Mouse (Mus musculus) erythroblast, embryonic 14.5 days (primary cell): ENCODE data around the gene Ppp1r9a. TPM values are rescaled to one million over a fixed set of nuclear protein-coding genes. Genes with fewer than 3 reads are reported as not detected.

ENCODE experiments used
- H3K27me3 ChIP-seq: 2 replicates; pipeline ENCODE4 v1.6.1; 2012; ENCODE audit warnings: inconsistent platforms; ENCODE audit not compliant: control insufficient read depth
- H3K36me3 ChIP-seq: 2 replicates; pipeline ENCODE4 v1.6.1; 2012; ENCODE audit warnings: mild to moderate bottlenecking, inconsistent platforms; ENCODE audit not compliant: control insufficient read depth
- H3K4me1 ChIP-seq: 2 replicates; pipeline ENCODE4 v1.6.1; 2012; ENCODE audit warnings: inconsistent platforms; ENCODE audit not compliant: control insufficient read depth
- H3K4me3 ChIP-seq: replicated peaks from 2 replicates; pipeline ENCODE3; 2012; ENCODE audit warnings: moderate library complexity, mild to moderate bottlenecking, inconsistent platforms
- H3K9me3 ChIP-seq: 2 replicates; pipeline ENCODE4 v1.6.1; 2012; ENCODE audit warnings: low read length, inconsistent platforms, mixed read lengths; ENCODE audit not compliant: control insufficient read depth
- GATA1 ChIP-seq: IDR thresholded peaks from 2 replicates; pipeline ENCODE4 v1.6.1; 2012; ENCODE audit warnings: low read length, inconsistent platforms, mixed read lengths
- TAL1 ChIP-seq: IDR thresholded peaks from 3 replicates; pipeline ENCODE4 v1.6.1; 2012; ENCODE audit warnings: low read length, inconsistent platforms, mixed read lengths
- polyA plus RNA-seq: library from polyadenylated mRNA; stranded (reverse); fragments of >175 nt; gene quantifications from 2 replicates; pipeline ENCODE4 v1.2.3, GENCODE M21; 2012

The Ppp1r9a gene
- polyA plus RNA-seq, 1 experiment: 0.02 TPM

- H3K36me3 ChIP-seq: no peaks in the 10 kb centered on the region
- no peaks in the 10 kb centered on the region for H3K9me3 ChIP-seq
- H3K4me1 ChIP-seq: peaks cover 15% of the 10 kb centered on the region
- no peak overlapping the region for H3K4me3 ChIP-seq
- TF ChIP-seq GATA1 (no peak), TAL1 (no peak)
- H3K27me3 ChIP-seq: no peaks in the 10 kb centered on the region
These were observed 45.3 kb downstream of the Ppp1r9a start for GRCm38 (mm10) chr6:4948056-4948455.

DNA sequence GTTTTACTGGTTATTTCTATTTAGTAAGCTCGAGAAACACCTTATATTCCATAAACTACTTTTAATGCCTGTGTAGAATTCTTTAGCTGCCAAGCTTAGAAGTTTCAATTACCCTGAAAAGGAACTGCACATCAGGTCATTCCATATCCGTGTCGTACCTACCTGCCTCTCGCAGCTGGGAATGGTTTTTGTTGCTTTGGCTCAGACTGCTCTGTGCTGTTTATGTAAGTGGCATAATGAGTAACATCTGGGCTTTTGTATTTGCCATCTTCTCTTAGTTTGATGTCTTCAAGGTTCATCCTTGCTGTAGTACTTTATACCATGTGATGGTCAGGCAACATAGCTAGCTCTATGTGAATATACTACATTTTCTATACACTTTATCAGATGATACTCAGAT, 47.0 kb downstream of the Ppp1r9a start:
- Histone ChIP-seq H3K9me3 (no peaks in the 10 kb centered on the region), H3K36me3 (no peaks in the 10 kb centered on the region), H3K4me1 (peaks cover 11% of the 10 kb centered on the region), H3K4me3 (no peak overlapping the region), H3K27me3 (no peaks in the 10 kb centered on the region)
- TF ChIP-seq TAL1: no peak
- TF ChIP-seq GATA1: no peak

DNA sequence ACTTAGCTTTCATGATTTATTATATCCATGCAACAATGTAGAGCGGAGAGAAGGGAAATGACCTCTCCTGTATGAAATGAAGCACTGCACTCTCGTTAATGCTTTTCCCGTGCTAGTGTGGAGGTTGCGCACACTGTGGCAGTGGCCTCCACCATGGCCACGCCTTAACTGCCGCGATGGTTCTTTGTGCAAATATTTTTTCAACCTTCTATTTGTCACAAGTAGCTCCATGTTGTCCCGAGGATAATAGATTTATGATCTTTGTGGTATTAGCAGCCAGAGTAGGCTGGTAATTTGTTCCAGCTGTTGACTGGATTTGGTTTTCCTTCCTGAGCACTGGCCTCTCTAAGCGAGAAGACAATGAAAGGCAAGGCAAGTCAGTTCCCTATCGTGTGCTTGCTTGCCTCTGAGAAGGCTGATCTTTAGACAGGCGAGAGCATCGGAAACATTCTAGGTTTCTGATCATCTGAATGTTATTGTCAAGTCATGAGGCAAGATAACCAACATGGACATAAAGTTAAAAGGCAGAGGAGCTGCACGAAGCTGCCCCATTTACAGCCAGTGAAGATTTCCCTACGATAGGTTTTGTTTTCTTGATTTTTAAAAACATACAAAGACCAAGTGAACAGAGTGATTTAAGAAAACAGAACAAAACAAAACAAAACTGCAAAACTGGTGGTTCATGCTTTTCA, 50.5 kb downstream of the Ppp1r9a start:
- H3K36me3 ChIP-seq: no peaks in the 10 kb centered on the region
- TF ChIP-seq GATA1 (no peak), TAL1 (no peak)
- H3K4me1 ChIP-seq: peaks cover 9% of the 10 kb centered on the region
- H3K4me3 ChIP-seq: no peak overlapping the region
- H3K27me3 ChIP-seq: no peaks in the 10 kb centered on the region
- no peaks in the 10 kb centered on the region for H3K9me3 ChIP-seq

DNA sequence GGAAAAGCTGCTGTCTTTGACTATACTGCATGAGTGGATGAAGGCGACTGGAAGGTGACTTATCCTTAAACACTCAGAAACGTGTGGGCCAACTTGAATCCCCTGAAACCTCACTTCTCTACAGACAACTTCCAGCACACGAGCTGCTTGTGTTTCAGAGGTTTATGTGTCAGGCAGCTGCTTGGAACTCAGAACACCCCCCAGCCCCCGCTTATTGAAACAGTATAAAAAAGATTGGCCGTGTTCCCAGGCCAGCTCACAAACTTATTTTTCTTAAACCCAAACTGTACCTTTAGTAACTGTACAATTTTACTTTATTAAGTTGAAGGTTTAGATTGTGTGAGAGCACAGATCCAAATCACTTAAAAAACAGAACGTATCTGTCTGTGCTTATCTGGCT, 53.9 kb downstream of the Ppp1r9a start:
- Histone ChIP-seq H3K27me3 (no peaks in the 10 kb centered on the region), H3K4me3 (no peak overlapping the region), H3K9me3 (no peaks in the 10 kb centered on the region), H3K4me1 (peaks cover 4% of the 10 kb centered on the region), H3K36me3 (no peaks in the 10 kb centered on the region)
- TF ChIP-seq GATA1 (no peak), TAL1 (no peak)

GRCm38 (mm10) chr6:4962197-4962596, 59.5 kb downstream of the Ppp1r9a start:
- TF ChIP-seq TAL1: no peak
- no peak for TF ChIP-seq GATA1
- H3K27me3 ChIP-seq: no peaks in the 10 kb centered on the region
- no peaks in the 10 kb centered on the region for H3K4me1 ChIP-seq
- no peak overlapping the region for H3K4me3 ChIP-seq
- H3K9me3 ChIP-seq: no peaks in the 10 kb centered on the region
- no peaks in the 10 kb centered on the region for H3K36me3 ChIP-seq

- no peak overlapping the region for H3K4me3 ChIP-seq
- H3K4me1 ChIP-seq: no peaks in the 10 kb centered on the region
- TF ChIP-seq GATA1: no peak
- no peak for TF ChIP-seq TAL1
- H3K9me3 ChIP-seq: no peaks in the 10 kb centered on the region
- no peaks in the 10 kb centered on the region for H3K36me3 ChIP-seq
- no peaks in the 10 kb centered on the region for H3K27me3 ChIP-seq
These were observed 60.3 kb downstream of the Ppp1r9a start for GRCm38 (mm10) chr6:4963049-4963448.

- Histone ChIP-seq H3K4me1 (no peaks in the 10 kb centered on the region), H3K36me3 (no peaks in the 10 kb centered on the region; the same call in 1 of the 2 replicates), H3K27me3 (no peaks in the 10 kb centered on the region), H3K9me3 (no peaks in the 10 kb centered on the region), H3K4me3 (no peak overlapping the region)
- TF ChIP-seq TAL1 (no peak), GATA1 (no peak)
These were observed 64.5 kb downstream of the Ppp1r9a start for GRCm38 (mm10) chr6:4967236-4967635.

- H3K4me1 ChIP-seq: no peaks in the 10 kb centered on the region
- H3K9me3 ChIP-seq: no peaks in the 10 kb centered on the region
- H3K36me3 ChIP-seq: no peaks in the 10 kb centered on the region; the same call in 1 of the 2 replicates
- no peak for TF ChIP-seq TAL1
- TF ChIP-seq GATA1: no peak
- no peak overlapping the region for H3K4me3 ChIP-seq
- no peaks in the 10 kb centered on the region for H3K27me3 ChIP-seq
These were observed 68.5 kb downstream of the Ppp1r9a start for GRCm38 (mm10) chr6:4971229-4971628.

DNA sequence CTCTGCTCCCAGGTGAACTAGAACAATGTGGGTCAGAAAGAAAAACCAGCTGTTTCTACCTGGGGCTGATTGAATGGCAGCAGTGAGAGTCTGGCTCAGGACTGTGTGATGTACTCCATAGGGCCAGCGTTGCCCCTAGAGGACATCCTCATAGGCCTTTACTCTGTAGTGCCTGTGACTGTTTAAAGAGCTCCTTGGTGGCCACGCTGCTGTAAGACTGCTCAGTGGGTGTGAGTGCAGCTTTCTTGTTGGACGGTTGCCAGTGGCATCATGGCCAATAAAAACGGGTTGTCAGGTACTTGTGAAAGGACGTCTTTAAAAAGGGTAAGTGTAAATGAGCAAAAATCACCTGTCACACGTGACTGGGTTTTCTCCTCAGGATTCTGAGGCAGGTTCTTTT, 70.1 kb downstream of the Ppp1r9a start:
- H3K9me3 ChIP-seq: no peaks in the 10 kb centered on the region
- H3K4me1 ChIP-seq: no peaks in the 10 kb centered on the region
- H3K36me3 ChIP-seq: no peaks in the 10 kb centered on the region; the same call in 1 of the 2 replicates
- H3K27me3 ChIP-seq: no peaks in the 10 kb centered on the region
- TF ChIP-seq TAL1 (no peak), GATA1 (no peak)
- H3K4me3 ChIP-seq: no peak overlapping the region

- Histone ChIP-seq H3K9me3 (no peaks in the 10 kb centered on the region), H3K4me3 (no peak overlapping the region), H3K4me1 (no peaks in the 10 kb centered on the region), H3K36me3 (no peaks in the 10 kb centered on the region; the same call in 1 of the 2 replicates), H3K27me3 (no peaks in the 10 kb centered on the region)
- TF ChIP-seq TAL1 (no peak), GATA1 (no peak)
These were observed 70.6 kb downstream of the Ppp1r9a start for GRCm38 (mm10) chr6:4973337-4973736.
